Mouse (Mus musculus): ENCODE measurements around the gene Camkk1.
A peak's percentile ranks its signal among the peaks of the same experiment; 100 is the strongest.

Camkk1 gene

GRCm38 (mm10) chr11:73015391-73016102, 3.3 kb upstream of the Camkk1 start:
- DNase-seq: no peak

DNA sequence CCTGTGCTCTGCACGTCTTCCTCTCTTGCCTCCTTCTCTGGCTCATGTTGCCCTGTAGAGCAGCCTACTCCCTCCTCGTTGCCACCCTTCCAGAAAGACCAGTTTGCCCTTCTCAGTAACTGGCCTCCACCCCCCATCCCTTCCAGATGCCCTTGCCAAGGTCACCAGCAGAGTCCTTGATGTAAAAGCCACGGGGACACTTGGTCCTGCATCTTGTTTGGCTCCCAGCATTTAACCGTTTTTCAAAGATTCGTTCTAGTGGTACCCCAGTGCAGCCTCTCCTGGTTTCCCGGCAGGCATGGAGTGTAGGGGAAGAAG, 2.7 kb upstream of the Camkk1 start:
- DNase-seq: no peak

GRCm38 (mm10) chr11:73019147-73019795, 463 bp downstream of the Camkk1 start:
- peak; percentile 88 for DNase-seq

- DNase-seq: no peak
These were observed 2.4 kb downstream of the Camkk1 start for GRCm38 (mm10) chr11:73020953-73021800.

DNA sequence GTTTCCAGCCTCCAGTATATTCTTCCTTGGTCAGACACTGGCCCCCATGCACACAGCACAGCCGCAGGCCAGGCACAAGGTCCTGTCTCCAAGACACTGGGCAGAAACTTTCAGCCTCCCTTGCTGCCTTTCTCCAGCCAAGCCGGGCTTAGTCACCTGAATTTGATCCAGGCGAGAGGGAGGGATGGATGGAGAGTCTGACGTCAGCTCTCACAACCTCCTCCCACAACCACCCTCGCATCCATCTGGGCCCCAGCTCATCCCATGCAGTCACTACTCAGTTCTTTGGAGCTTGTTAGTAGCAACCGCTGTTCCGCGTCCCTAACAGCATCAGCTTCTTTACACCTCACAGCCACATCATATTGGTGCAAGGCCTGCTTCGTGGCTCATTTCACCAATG, 4.3 kb downstream of the Camkk1 start:
- DNase-seq: peak; percentile 92

GRCm38 (mm10) chr11:73023827-73024226, 5.0 kb downstream of the Camkk1 start:
- no peak for DNase-seq

GRCm38 (mm10) chr11:73024236-73024904, 5.6 kb downstream of the Camkk1 start:
- DNase-seq: no peak

DNA sequence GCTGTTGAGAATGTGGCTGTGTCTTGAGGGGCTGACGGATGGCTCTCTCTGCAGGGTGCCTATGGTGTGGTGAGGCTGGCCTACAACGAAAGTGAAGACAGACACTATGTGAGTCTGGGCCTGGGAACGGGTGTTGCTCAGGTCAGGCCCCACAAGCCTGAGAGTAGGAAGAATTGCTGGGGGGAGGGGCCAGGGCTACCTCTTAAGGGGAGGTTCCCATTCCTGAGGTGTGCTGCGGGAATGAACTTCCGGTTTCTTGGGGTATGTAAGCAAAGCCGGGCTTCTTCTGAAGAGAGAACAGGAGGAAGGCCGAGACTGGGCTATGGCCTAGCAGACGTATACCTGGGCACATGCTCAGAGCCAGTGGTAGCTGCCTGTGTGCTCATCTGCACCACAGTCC, 8.2 kb downstream of the Camkk1 start:
- DNase-seq: no peak

DNA sequence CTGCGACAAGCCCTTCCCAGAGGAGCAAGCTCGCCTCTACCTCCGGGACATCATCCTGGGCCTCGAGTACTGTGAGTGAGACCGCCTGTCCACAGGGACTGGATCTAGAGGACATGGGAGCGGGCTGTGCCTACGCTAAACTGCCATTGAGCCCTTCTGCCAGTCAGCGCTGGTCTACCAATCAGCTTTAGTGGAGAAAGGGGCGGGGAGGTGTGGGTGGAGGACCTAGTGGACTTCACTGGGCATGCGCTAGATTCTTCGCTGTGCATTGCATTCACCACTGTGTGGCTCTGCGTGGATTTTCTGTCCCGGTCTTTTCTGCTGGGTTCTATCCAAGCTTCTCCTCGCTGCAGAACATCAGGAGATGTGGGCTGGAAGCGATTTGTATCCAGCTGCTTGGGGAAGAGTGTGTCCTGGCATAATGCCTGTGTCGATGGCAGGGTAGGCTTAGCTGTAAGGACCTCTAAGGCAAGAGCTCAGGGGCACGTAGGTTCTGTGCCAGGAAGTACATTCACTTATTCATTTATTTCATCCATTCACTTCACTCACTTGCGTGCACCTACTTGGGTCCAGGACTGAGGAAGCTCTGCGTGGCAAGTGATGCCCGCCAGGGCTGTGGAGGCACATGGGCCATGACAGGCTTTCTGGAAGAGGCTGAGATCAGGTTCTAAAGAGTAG, 12.2 kb downstream of the Camkk1 start:
- DNase-seq: peak; percentile 93

DNA sequence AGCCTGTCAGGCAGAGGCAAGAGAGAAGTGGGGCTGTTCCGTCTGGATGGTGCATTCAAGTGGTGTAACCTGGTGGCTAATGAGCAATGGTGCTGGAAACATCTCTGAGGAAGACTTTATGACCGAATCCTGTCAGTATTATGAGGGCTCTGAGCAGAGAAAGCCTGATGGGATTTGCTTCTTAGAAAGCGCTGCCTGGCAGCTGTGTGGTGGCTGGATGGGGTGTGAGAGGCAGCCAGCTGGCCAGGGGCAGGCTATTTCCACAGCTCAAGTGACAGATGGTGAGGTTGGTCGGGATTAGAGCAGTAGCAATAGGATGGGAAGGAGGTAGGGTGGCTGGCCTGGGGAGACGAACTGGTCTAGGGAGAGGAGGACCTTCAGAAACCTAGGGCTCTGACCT, 12.7 kb downstream of the Camkk1 start:
- no peak for DNase-seq

DNA sequence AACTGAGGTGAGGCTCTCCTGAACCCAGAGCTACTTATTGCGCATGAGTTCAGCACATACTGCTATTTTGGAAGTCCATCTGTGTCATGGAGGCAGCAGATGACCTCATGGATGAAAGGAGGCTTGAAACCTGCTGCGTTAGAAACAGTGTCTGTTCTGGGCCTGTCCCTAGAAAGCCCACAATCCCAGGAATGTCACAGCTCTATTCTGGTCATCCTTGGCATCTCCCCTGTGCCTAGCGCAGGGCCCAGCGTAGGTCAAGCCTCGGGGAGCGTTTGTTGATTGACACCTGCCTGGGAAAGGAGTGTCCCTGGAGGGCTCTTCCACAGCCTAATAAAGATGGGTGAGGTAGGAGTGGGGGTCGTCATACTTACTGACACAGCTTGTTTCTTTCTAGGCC, 17.3 kb downstream of the Camkk1 start:
- DNase-seq: no peak

DNA sequence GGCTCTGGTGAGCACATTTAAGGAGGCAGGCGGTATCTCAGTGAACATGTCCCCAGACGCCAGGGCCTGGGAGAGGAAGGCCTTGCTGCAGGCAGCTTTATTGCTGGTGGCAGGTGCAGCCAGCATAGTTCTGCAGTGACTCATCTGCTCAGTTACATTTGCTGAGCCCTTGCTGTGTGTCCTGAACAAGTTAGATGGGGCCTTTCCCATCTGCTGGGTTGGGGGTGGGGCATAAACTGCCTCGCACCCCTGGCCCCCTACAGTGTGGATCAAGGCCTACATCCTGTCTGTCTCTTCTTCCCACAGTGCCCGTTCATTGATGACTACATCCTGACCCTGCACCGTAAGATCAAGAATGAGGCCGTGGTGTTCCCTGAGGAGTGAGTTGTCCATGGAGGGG, 18.1 kb downstream of the Camkk1 start:
- DNase-seq: no peak

- no peak for DNase-seq
These were observed 18.9 kb downstream of the Camkk1 start for GRCm38 (mm10) chr11:73037691-73038090.

DNA sequence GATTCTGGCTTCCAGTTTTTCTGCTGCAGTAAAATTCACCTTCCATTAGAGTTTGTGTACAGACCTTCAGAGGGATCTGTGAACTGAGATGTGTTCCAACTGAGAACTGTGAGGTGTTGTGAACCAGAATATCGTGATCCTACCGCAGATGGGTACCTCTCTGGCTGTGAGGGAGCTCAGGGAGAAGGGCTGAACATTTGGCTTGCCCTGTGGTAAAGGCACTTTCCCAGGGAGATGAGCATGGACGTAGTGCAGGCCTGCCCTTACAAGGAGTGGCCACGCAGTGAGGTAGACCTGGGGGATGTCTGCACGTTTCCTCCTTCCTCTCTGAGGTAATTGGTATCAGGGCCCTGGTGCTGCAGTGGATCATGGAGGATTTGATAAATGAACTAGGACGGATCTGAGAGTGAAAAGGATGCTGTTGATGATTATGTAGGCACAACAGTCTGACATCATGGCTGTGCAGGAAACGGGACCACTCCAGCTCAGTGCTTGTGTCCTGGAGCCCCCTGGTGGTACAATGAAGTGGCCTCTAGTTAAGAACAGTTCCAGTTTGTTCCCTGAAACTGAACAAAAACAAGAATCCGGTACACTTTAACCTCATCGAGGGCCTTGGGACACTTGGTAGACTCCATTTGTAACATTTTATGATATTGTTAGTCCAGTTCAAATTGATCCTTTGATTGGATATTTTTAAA, 20.4 kb downstream of the Camkk1 start:
- peak; percentile 68 for DNase-seq

- DNase-seq: no peak
These were observed 25.5 kb downstream of the Camkk1 start for GRCm38 (mm10) chr11:73044229-73044755.

DNA sequence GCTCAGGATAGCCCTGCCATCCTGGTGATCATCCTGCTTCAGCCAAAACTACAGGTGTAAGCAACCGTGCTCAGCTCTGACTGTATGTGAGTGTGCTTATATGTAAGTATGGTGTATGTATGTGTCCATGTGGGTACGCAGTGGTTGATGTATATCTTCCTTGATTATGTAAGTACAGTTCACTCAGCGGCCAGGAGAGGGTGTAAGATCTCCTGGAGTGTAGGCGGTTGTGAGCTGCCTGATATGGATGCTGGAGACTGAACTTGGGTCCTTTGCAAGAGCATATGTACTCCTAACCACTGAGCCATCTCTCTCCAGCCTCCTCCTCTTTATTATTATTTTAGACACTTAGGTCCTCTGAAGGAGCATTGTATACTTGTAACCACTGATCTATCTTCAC, 26.0 kb downstream of the Camkk1 start:
- DNase-seq: no peak

- peak; percentile 95 for DNase-seq
These were observed 28.8 kb downstream of the Camkk1 start, which contains the start of gene Ncbp3 for GRCm38 (mm10) chr11:73047542-73047996. Ncbp3 (plus strand) TSS chr11:73047783.

GRCm38 (mm10) chr11:73048030-73048876, 29.4 kb downstream of the Camkk1 start:
- no peak for DNase-seq

- peak; percentile 55 for DNase-seq
These were observed 30.5 kb downstream of the Camkk1 start for GRCm38 (mm10) chr11:73049335-73049734.

GRCm38 (mm10) chr11:73052795-73053194, 34.0 kb downstream of the Camkk1 start:
- DNase-seq: no peak

DNA sequence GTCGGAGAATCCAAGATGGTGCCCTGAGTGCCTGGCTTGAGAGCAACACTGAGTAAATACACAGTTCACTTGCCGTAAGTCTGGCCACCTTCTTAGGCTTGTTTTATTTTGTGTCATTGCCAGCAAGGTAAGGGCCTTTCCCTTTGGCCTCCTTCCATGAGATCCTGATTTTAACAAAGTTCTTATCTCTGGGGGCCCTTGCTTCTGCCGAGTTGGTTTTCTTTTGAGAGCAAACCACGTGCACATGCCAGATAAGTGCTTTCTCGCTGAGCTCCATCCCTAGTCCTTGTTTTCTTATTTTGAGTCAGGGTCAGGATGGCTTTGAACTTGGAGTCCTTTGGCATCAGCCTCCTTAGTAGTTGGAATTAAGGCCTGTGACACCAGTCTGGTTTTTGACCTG, 38.9 kb downstream of the Camkk1 start:
- DNase-seq: no peak
